Mouse (Mus musculus) kidney, embryonic 14.5 days (tissue): Measurements from ENCODE around the gene Zfp184. TPM values are rescaled to one million over a fixed set of nuclear protein-coding genes. Genes with fewer than 3 reads are reported as not detected.
"Not testable (repeated sequence)": the region's sequence is repeated elsewhere in the genome, so short reads cannot be mapped to it uniquely, and the experiment has no call there.

Experiments
- ATAC-seq: fragments of 200-750 bp; cut with Nextera tagmentation; 2 replicates; pipeline ENCODE4 v1.8.0; 2017; ENCODE audit warnings: moderate number of reproducible peaks, mild to moderate bottlenecking, moderate TSS enrichment, moderate library complexity; ENCODE audit not compliant: low FRiP score, low TSS enrichment
- H3K27ac ChIP-seq: fragments of 300-500 bp; sonication (generic); 2 replicates; pipeline ENCODE4 v1.5.1; 2014; ENCODE audit warnings: low read depth, mild to moderate bottlenecking, low read length, moderate library complexity, mixed read lengths
- H3K27me3 ChIP-seq: fragments of 300-500 bp; sonication (generic); 2 replicates; pipeline ENCODE4 v1.6.1; 2014; ENCODE audit warnings: mild to moderate bottlenecking, low read length; ENCODE audit not compliant: control insufficient read depth, insufficient read depth
- H3K36me3 ChIP-seq: fragments of 300-500 bp; sonication (generic); 2 replicates; pipeline ENCODE4 v1.6.1; 2014; ENCODE audit warnings: low read length, mixed read lengths; ENCODE audit not compliant: control insufficient read depth, insufficient read depth
- H3K4me1 ChIP-seq: fragments of 300-500 bp; sonication (generic); 2 replicates; pipeline ENCODE4 v1.6.1; 2014; ENCODE audit warnings: low read length, mixed read lengths; ENCODE audit not compliant: control insufficient read depth, insufficient read depth
- H3K4me2 ChIP-seq: fragments of 300-500 bp; sonication (generic); replicated peaks from 2 replicates; pipeline ENCODE4 v1.6.1; 2014; ENCODE audit warnings: low read depth, mild to moderate bottlenecking, low read length
- H3K4me3 ChIP-seq: fragments of 300-500 bp; sonication (generic); 2 replicates; pipeline ENCODE4 v1.5.1; 2014; ENCODE audit warnings: mild to moderate bottlenecking, low read length
- H3K9ac ChIP-seq: fragments of 300-500 bp; sonication (generic); 2 replicates; pipeline ENCODE4 v1.6.1; 2014; ENCODE audit warnings: low read depth, mild to moderate bottlenecking, low read length, moderate library complexity
- H3K9me3 ChIP-seq: fragments of 300-500 bp; sonication (generic); 2 replicates; pipeline ENCODE4 v1.6.1; 2016; ENCODE audit warnings: low read length; ENCODE audit not compliant: control insufficient read depth
- WGBS: fragments of 180-500 bp; shearing (Covaris S2); extraction: QIAGEN DNeasy Blood & Tissue Kit; methylation state at CpG from one replicate; pipeline ENCODE4 v1.1.7; 2014; 5-methylcytosine and 5-hydroxymethylcytosine counted together
- polyA plus RNA-seq: library from polyadenylated mRNA; unstranded; fragments of >200 nt; fragmentation: Nextera tagmentation; extraction: Ambion mirVana; gene quantifications from 2 replicates; pipeline ENCODE4 v1.2.1, GENCODE M21; 2014

Zfp184 gene
- polyA plus RNA-seq, 1 experiment from 2014 or later, result 17.9 TPM

GRCm38 (mm10) chr13:21907807-21908155, 37.1 kb upstream of the Zfp184 start:
- not testable (repeated sequence) for H3K27ac ChIP-seq, H3K27me3 ChIP-seq, H3K4me1 ChIP-seq, H3K36me3 ChIP-seq, H3K9me3 ChIP-seq
- 0 out of 2 replicates have a peak, but pooled peaks have one; percentile 20 for ATAC-seq
- 16% methylated on average over 6 of the region's 6 CpGs for WGBS
- Histone ChIP-seq H3K4me3 (peak overlapping the region; percentile 24), H3K9ac (peak overlapping the region; percentile 25; the same call in 1 of the 2 replicates), H3K4me2 (peak overlapping the region; percentile 41)

DNA sequence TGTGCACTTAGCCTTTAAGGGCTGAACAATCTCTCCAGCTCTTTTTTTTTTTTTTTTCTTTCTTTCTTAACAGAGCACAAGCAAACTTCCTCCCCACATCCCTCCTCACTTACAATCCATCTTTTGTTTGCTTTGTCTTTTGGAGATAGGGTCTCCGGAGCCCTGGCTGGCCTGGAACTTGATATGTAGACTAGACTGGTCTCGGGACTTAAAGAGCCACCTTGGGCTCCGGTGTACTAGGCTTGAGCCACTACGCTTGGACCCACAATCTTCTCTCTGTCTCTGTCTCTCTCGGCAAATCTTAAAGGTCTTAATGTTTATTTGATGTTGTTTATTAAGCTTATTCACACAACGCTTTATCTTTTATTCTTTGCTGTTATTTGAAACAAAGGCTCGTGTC, 34.2 kb upstream of the Zfp184 start:
- Histone ChIP-seq H3K27me3 (no peaks in the 10 kb centered on the region; the same call in 1 of the 2 replicates), H3K36me3 (no peaks in the 10 kb centered on the region), H3K9me3 (no peaks in the 10 kb centered on the region), H3K27ac (no peak overlapping the region), H3K4me1 (peaks cover 5% of the 10 kb centered on the region; the same call in 1 of the 2 replicates), H3K4me3 (peak overlapping the region; percentile 39), H3K9ac (0 out of 2 replicates have a peak overlapping the region, but pooled peaks have one; percentile 20), H3K4me2 (peak overlapping the region; percentile 41)
- no peak for ATAC-seq
- WGBS, result 4% methylated on average over 7 of the region's 7 CpGs

GRCm38 (mm10) chr13:21911147-21911546, 33.7 kb upstream of the Zfp184 start:
- WGBS, result 4% methylated on average over 17 of the region's 17 CpGs
- H3K4me2 ChIP-seq, result peak overlapping the region; percentile 41
- peak overlapping the region; percentile 39 for H3K4me3 ChIP-seq
- H3K27me3 ChIP-seq, result no peaks in the 10 kb centered on the region; the same call in 1 of the 2 replicates
- peak; percentile 62; the same call in 1 of the 2 replicates for ATAC-seq
- H3K36me3 ChIP-seq, result no peaks in the 10 kb centered on the region
- H3K27ac ChIP-seq, result no peak overlapping the region
- 0 out of 2 replicates have a peak overlapping the region, but pooled peaks have one; percentile 20 for H3K9ac ChIP-seq
- peaks cover 5% of the 10 kb centered on the region; the same call in 1 of the 2 replicates for H3K4me1 ChIP-seq
- no peaks in the 10 kb centered on the region for H3K9me3 ChIP-seq

- 9% methylated on average over 8 of the region's 8 CpGs for WGBS
Measured at GRCm38 (mm10) chr13:21913854-21914253, 31.0 kb upstream of the Zfp184 start.

DNA sequence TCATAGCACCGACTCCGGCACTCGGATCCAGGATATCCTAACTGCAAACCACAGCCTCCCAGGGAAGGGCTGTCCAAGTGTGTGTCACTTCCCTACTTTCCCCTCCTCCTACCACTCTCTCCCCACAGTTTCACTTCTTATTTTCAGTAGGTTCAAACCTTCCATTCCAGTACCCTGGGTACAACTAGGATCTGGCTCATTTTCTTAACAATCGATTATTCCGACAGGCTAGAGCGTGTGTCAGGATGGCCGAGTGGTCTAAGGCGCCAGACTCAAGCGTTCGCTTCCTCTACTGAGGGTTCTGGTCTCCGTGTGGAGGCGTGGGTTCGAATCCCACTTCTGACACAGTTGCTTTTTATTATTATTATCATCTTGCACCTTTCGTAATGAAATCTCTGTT, 30.3 kb upstream of the Zfp184 start:
- WGBS, result 4% methylated on average over 14 of the region's 14 CpGs
- peak overlapping the region; percentile 28 for H3K4me3 ChIP-seq

More at GRCm38 (mm10) chr13:21913854-21914253, 31.0 kb upstream of the Zfp184 start:
- Histone ChIP-seq H3K9ac (peak overlapping the region; percentile 40; the same call in 1 of the 2 replicates), H3K27me3 (no peaks in the 10 kb centered on the region; the same call in 1 of the 2 replicates), H3K4me1 (peaks cover 5% of the 10 kb centered on the region; the same call in 1 of the 2 replicates), H3K4me2 (peak overlapping the region; percentile 44), H3K27ac (no peak overlapping the region), H3K9me3 (no peaks in the 10 kb centered on the region), H3K4me3 (peak overlapping the region; percentile 28), H3K36me3 (no peaks in the 10 kb centered on the region)
- no peak for ATAC-seq

GRCm38 (mm10) chr13:21915487-21915886, 29.4 kb upstream of the Zfp184 start:
- no peaks in the 10 kb centered on the region; the same call in 1 of the 2 replicates for H3K27me3 ChIP-seq
- H3K36me3 ChIP-seq, result no peaks in the 10 kb centered on the region
- H3K9ac ChIP-seq, result no peak overlapping the region
- 0 out of 2 replicates have a peak overlapping the region, but pooled peaks have one; percentile 28 for H3K4me3 ChIP-seq
- no peak overlapping the region; the same call in 1 of the 2 replicates for H3K4me2 ChIP-seq
- peaks cover 5% of the 10 kb centered on the region; the same call in 1 of the 2 replicates for H3K4me1 ChIP-seq
- no peaks in the 10 kb centered on the region for H3K9me3 ChIP-seq
- WGBS, result 59% methylated on average over 5 of the region's 5 CpGs
- no peak overlapping the region for H3K27ac ChIP-seq
- no peak for ATAC-seq

More for the DNA sequence above, 30.3 kb upstream of the Zfp184 start:
- Histone ChIP-seq H3K4me1 (peaks cover 5% of the 10 kb centered on the region; the same call in 1 of the 2 replicates), H3K27ac (no peak overlapping the region), H3K9me3 (no peaks in the 10 kb centered on the region), H3K4me2 (peak overlapping the region; percentile 44), H3K9ac (0 out of 2 replicates have a peak overlapping the region, but pooled peaks have one; percentile 7), H3K27me3 (no peaks in the 10 kb centered on the region; the same call in 1 of the 2 replicates), H3K36me3 (no peaks in the 10 kb centered on the region)
- ATAC-seq, result peak; percentile 71

DNA sequence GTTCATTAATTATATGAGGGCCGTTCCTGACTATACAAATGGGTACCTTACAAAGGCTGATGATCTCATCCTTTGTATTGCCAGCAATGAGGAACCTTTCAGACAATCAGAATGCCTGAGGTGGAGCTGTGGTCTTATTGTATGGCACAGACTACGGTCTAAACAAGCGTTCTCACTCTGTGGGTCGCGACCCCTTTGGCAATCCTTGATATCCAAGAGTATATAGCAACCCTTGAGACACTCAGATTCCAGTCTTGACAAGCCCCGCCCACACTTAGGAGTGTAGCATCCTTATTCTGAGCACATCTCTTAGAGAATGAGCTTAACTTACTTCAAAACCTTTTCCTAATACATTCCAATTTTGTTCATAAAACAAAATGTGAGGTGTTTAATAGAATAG, 28.8 kb upstream of the Zfp184 start:
- no peak for ATAC-seq

DNA sequence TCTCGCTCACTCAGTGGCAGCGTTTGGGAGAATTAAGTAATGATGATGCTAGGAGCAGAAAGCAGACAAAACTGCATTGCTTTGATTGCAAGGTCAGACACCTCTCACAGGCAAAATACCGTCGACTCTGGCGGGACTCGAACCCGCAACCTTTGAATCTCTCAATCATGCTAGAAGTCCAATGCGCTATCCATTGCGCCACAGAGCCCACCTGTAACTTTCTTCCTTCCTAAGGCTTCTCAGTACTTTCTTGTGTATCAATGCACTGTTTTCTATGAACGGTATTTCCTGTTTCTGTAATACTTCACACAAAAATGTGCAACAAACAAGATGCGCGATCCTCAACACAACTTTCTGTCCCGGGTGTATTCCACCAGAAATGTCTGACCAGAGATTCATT, 27.9 kb upstream of the Zfp184 start:
- Histone ChIP-seq H3K9ac (no peak overlapping the region), H3K9me3 (no peaks in the 10 kb centered on the region), H3K4me1 (no peaks in the 10 kb centered on the region; the same call in 1 of the 2 replicates), H3K4me3 (peak overlapping the region; percentile 55), H3K27ac (no peak overlapping the region), H3K4me2 (peak overlapping the region; percentile 83), H3K27me3 (no peaks in the 10 kb centered on the region; the same call in 1 of the 2 replicates), H3K36me3 (no peaks in the 10 kb centered on the region)
- 4% methylated on average over 13 of the region's 13 CpGs for WGBS
- no peak for ATAC-seq

More for the DNA sequence above, 28.8 kb upstream of the Zfp184 start:
- Histone ChIP-seq H3K9me3 (no peaks in the 10 kb centered on the region), H3K9ac (no peak overlapping the region), H3K4me3 (no peak overlapping the region), H3K4me1 (peaks cover under 1% of the 10 kb centered on the region; the same call in 1 of the 2 replicates), H3K36me3 (no peaks in the 10 kb centered on the region), H3K27me3 (no peaks in the 10 kb centered on the region; the same call in 1 of the 2 replicates), H3K4me2 (no peak overlapping the region), H3K27ac (no peak overlapping the region)
- 62% methylated on average over 6 of the region's 6 CpGs for WGBS

GRCm38 (mm10) chr13:21917480-21917879, 27.4 kb upstream of the Zfp184 start:
- Histone ChIP-seq H3K36me3 (no peaks in the 10 kb centered on the region), H3K27ac (no peak overlapping the region), H3K27me3 (no peaks in the 10 kb centered on the region; the same call in 1 of the 2 replicates), H3K9me3 (no peaks in the 10 kb centered on the region), H3K9ac (no peak overlapping the region), H3K4me1 (no peaks in the 10 kb centered on the region; the same call in 1 of the 2 replicates), H3K4me3 (peak overlapping the region; percentile 55), H3K4me2 (peak overlapping the region; percentile 83)
- WGBS, result under 1% methylated on average over 11 of the region's 11 CpGs
- ATAC-seq, result no peak
